Mouse (Mus musculus): ENCODE data around the gene Cacng4. TPM values are rescaled to one million over a fixed set of nuclear protein-coding genes. Genes with fewer than 3 reads are reported as not detected.
A peak's percentile ranks its signal among the peaks of the same experiment; 100 is the strongest.

Gene Cacng4
- 23.0 and 25.6 TPM in 2 replicates for polyA plus RNA-seq (2014; fragmentation: Nextera tagmentation; extraction: Ambion mirVana)

GRCm38 (mm10) chr11:107794547-107795269 is at the start of gene Cacng4:
TSS of gene Cacng4 (minus strand) at chr11:107794557.
- H3K36me3 ChIP-seq (ENCODE audit: control insufficient read depth, insufficient read depth, low read length) = no peaks in the 10 kb centered on the region
- H3K4me1 ChIP-seq (ENCODE audit: control insufficient read depth, insufficient read depth, low read length) = peaks cover 45% of the 10 kb centered on the region
- ATAC-seq (ENCODE audit: low FRiP score) (peak; percentile 57), DNase-seq (ENCODE audit: low spot score, missing footprints) (peak; percentile 94)
- peak within 1 kb of the TSS; percentile 88 for H3K27ac ChIP-seq (ENCODE audit: low read depth, low read length)
- H3K9ac ChIP-seq (ENCODE audit: low read length) = peak within 1 kb of the TSS; percentile 93
- peak within 1 kb of the TSS; percentile 77 for H3K4me3 ChIP-seq (ENCODE audit: low read depth, low read length)
- H3K9me3 ChIP-seq (ENCODE audit: control insufficient read depth, low read length) = no peaks in the 10 kb centered on the region
- peaks cover 8% of the 10 kb centered on the region; the same call in 1 of the 2 replicates for H3K27me3 ChIP-seq (ENCODE audit: control insufficient read depth, insufficient read depth, low read length)
- WGBS = under 1% methylated on average over 44 of the region's 73 CpGs
- peak within 1 kb of the TSS; percentile 87 for H3K4me2 ChIP-seq

- DNase-seq (ENCODE audit: low spot score, missing footprints) = peak; percentile 59
- H3K9ac ChIP-seq (ENCODE audit: low read length) = no peak overlapping the region
Observed at GRCm38 (mm10) chr11:107833351-107834040, 39.1 kb upstream of the Cacng4 start.

GRCm38 (mm10) chr11:107817196-107817595 is 22.8 kb upstream of the Cacng4 start:
- Histone ChIP-seq H3K27ac (ENCODE audit: low read depth, low read length) (no peak overlapping the region), H3K4me3 (ENCODE audit: low read depth, low read length) (no peak overlapping the region), H3K36me3 (ENCODE audit: control insufficient read depth, insufficient read depth, low read length) (no peaks in the 10 kb centered on the region), H3K4me2 (no peak overlapping the region), H3K27me3 (ENCODE audit: control insufficient read depth, insufficient read depth, low read length) (no peaks in the 10 kb centered on the region), H3K4me1 (ENCODE audit: control insufficient read depth, insufficient read depth, low read length) (peaks cover 3% of the 10 kb centered on the region; the same call in 1 of the 2 replicates), H3K9me3 (ENCODE audit: control insufficient read depth, low read length) (no peaks in the 10 kb centered on the region), H3K9ac (ENCODE audit: low read length) (no peak overlapping the region)
- ATAC-seq (ENCODE audit: low FRiP score) = no peak
- 38% methylated on average over 5 of the region's 5 CpGs for WGBS
- peak; percentile 87 for DNase-seq (ENCODE audit: low spot score, missing footprints)

More at GRCm38 (mm10) chr11:107833351-107834040, 39.1 kb upstream of the Cacng4 start:
- H3K4me3 ChIP-seq (ENCODE audit: low read depth, low read length) = no peak overlapping the region
- H3K9me3 ChIP-seq (ENCODE audit: control insufficient read depth, low read length) = no peaks in the 10 kb centered on the region
- no peak for ATAC-seq (ENCODE audit: low FRiP score)
- WGBS = 72% methylated on average over 7 of the region's 7 CpGs
- no peak overlapping the region for H3K4me2 ChIP-seq
- H3K27ac ChIP-seq (ENCODE audit: low read depth, low read length) = no peak overlapping the region
- no peaks in the 10 kb centered on the region for H3K27me3 ChIP-seq (ENCODE audit: control insufficient read depth, insufficient read depth, low read length)
- H3K4me1 ChIP-seq (ENCODE audit: control insufficient read depth, insufficient read depth, low read length) = no peaks in the 10 kb centered on the region
- H3K36me3 ChIP-seq (ENCODE audit: control insufficient read depth, insufficient read depth, low read length) = no peaks in the 10 kb centered on the region

DNA sequence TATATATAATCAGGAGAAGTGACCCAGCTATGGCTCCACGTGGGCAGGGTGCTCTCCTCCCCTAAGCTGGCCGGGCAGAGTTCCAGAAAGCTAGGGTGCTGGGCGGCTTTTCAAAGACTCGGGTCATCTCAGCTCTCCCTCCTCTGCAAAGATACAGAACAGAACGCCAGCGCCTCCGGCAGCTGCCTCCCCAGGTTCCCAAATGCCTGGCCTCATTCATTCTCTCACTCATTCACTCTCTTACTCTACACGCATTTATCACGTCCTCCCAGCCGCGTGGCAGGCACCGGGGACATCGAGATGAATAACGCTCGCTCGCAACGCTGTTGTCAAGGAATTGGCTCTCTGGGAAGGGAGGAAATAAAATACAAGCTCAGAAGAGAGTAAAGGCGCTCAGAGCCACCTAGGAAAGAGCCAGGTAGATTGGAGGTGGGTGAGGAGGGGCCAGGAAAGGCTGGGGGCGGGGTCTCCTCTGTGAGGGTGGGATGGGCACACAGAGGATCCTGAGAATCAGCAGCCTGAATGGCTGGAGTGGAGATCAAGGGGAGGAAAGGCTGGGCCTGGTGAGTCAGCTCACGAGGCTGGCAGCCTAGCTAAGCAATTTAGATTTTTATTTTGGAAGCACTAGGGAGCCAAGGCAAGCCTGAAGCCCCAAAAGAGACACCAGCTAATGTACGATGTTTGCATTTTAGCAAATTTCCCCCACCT is 18.7 kb upstream of the Cacng4 start:
- Histone ChIP-seq H3K27me3 (ENCODE audit: control insufficient read depth, insufficient read depth, low read length) (no peaks in the 10 kb centered on the region), H3K27ac (ENCODE audit: low read depth, low read length) (no peak overlapping the region), H3K9ac (ENCODE audit: low read length) (no peak overlapping the region), H3K9me3 (ENCODE audit: control insufficient read depth, low read length) (no peaks in the 10 kb centered on the region), H3K4me1 (ENCODE audit: control insufficient read depth, insufficient read depth, low read length) (peaks cover 8% of the 10 kb centered on the region; the same call in 1 of the 2 replicates), H3K4me2 (no peak overlapping the region; the same call in 1 of the 2 replicates), H3K4me3 (ENCODE audit: low read depth, low read length) (no peak overlapping the region), H3K36me3 (ENCODE audit: control insufficient read depth, insufficient read depth, low read length) (no peaks in the 10 kb centered on the region)
- no peak for ATAC-seq (ENCODE audit: low FRiP score)
- no peak for DNase-seq (ENCODE audit: low spot score, missing footprints)
- WGBS = 32% methylated on average over 21 of the region's 21 CpGs

- no peak overlapping the region for H3K4me3 ChIP-seq (ENCODE audit: low read depth, low read length)
- no peak overlapping the region for H3K27ac ChIP-seq (ENCODE audit: low read depth, low read length)
- no peak overlapping the region for H3K9ac ChIP-seq (ENCODE audit: low read length)
- no peaks in the 10 kb centered on the region for H3K36me3 ChIP-seq (ENCODE audit: control insufficient read depth, insufficient read depth, low read length)
- H3K9me3 ChIP-seq (ENCODE audit: control insufficient read depth, low read length) = no peaks in the 10 kb centered on the region
- peaks cover 8% of the 10 kb centered on the region; the same call in 1 of the 2 replicates for H3K4me1 ChIP-seq (ENCODE audit: control insufficient read depth, insufficient read depth, low read length)
- H3K27me3 ChIP-seq (ENCODE audit: control insufficient read depth, insufficient read depth, low read length) = no peaks in the 10 kb centered on the region
- H3K4me2 ChIP-seq = no peak overlapping the region; the same call in 1 of the 2 replicates
- no peak for DNase-seq (ENCODE audit: low spot score, missing footprints)
- no peak for ATAC-seq (ENCODE audit: low FRiP score)
- WGBS = 47% methylated on average over 4 of the region's 4 CpGs
Observed at GRCm38 (mm10) chr11:107812429-107812828, 18.1 kb upstream of the Cacng4 start.

- H3K4me2 ChIP-seq = no peak overlapping the region
- H3K27ac ChIP-seq (ENCODE audit: low read depth, low read length) = no peak overlapping the region
- DNase-seq (ENCODE audit: low spot score, missing footprints) (no peak), ATAC-seq (ENCODE audit: low FRiP score) (no peak)
- H3K27me3 ChIP-seq (ENCODE audit: control insufficient read depth, insufficient read depth, low read length) = no peaks in the 10 kb centered on the region
- H3K36me3 ChIP-seq (ENCODE audit: control insufficient read depth, insufficient read depth, low read length) = no peaks in the 10 kb centered on the region
- peaks cover 8% of the 10 kb centered on the region; the same call in 1 of the 2 replicates for H3K4me1 ChIP-seq (ENCODE audit: control insufficient read depth, insufficient read depth, low read length)
- H3K9me3 ChIP-seq (ENCODE audit: control insufficient read depth, low read length) = no peaks in the 10 kb centered on the region
- WGBS = 69% methylated on average over 8 of the region's 8 CpGs
- H3K4me3 ChIP-seq (ENCODE audit: low read depth, low read length) = no peak overlapping the region
- H3K9ac ChIP-seq (ENCODE audit: low read length) = no peak overlapping the region
Observed at GRCm38 (mm10) chr11:107808508-107808907, 14.2 kb upstream of the Cacng4 start.

GRCm38 (mm10) chr11:107806058-107806457 is 11.7 kb upstream of the Cacng4 start:
- Histone ChIP-seq H3K27ac (ENCODE audit: low read depth, low read length) (no peak overlapping the region), H3K9me3 (ENCODE audit: control insufficient read depth, low read length) (no peaks in the 10 kb centered on the region), H3K9ac (ENCODE audit: low read length) (no peak overlapping the region), H3K4me2 (no peak overlapping the region), H3K4me3 (ENCODE audit: low read depth, low read length) (no peak overlapping the region), H3K27me3 (ENCODE audit: control insufficient read depth, insufficient read depth, low read length) (no peaks in the 10 kb centered on the region), H3K36me3 (ENCODE audit: control insufficient read depth, insufficient read depth, low read length) (no peaks in the 10 kb centered on the region), H3K4me1 (ENCODE audit: control insufficient read depth, insufficient read depth, low read length) (no peaks in the 10 kb centered on the region)
- DNase-seq (ENCODE audit: low spot score, missing footprints) (no peak), ATAC-seq (ENCODE audit: low FRiP score) (no peak)
- WGBS = 88% methylated on average over 1 of the region's 1 CpGs

- Histone ChIP-seq H3K4me2 (no peak overlapping the region), H3K27ac (ENCODE audit: low read depth, low read length) (no peak overlapping the region), H3K4me1 (ENCODE audit: control insufficient read depth, insufficient read depth, low read length) (peaks cover 20% of the 10 kb centered on the region), H3K36me3 (ENCODE audit: control insufficient read depth, insufficient read depth, low read length) (no peaks in the 10 kb centered on the region), H3K4me3 (ENCODE audit: low read depth, low read length) (no peak overlapping the region), H3K9ac (ENCODE audit: low read length) (no peak overlapping the region), H3K27me3 (ENCODE audit: control insufficient read depth, insufficient read depth, low read length) (0 out of 2 replicates have a peak, but pooled peaks cover 3% of the 10 kb centered on the region), H3K9me3 (ENCODE audit: control insufficient read depth, low read length) (no peaks in the 10 kb centered on the region)
- WGBS = 80% methylated on average over 3 of the region's 3 CpGs
- ATAC-seq (ENCODE audit: low FRiP score) (no peak), DNase-seq (ENCODE audit: low spot score, missing footprints) (no peak)
Observed at GRCm38 (mm10) chr11:107801946-107802345, 7.6 kb upstream of the Cacng4 start.

Measured in midbrain, embryonic 11.5 days (tissue).